Mouse (Mus musculus) cerebellum, adult (tissue): ENCODE results near the gene Coa5.

Source experiments
- ATAC-seq: cut with Nextera tagmentation; 2 replicates; pipeline ENCODE4 v1.9.2; 2017; ENCODE audit warnings: mild to moderate bottlenecking, moderate library complexity, mixed read lengths; ENCODE audit not compliant: insufficient number of reproducible peaks, low FRiP score, low TSS enrichment

The Coa5 gene

DNA sequence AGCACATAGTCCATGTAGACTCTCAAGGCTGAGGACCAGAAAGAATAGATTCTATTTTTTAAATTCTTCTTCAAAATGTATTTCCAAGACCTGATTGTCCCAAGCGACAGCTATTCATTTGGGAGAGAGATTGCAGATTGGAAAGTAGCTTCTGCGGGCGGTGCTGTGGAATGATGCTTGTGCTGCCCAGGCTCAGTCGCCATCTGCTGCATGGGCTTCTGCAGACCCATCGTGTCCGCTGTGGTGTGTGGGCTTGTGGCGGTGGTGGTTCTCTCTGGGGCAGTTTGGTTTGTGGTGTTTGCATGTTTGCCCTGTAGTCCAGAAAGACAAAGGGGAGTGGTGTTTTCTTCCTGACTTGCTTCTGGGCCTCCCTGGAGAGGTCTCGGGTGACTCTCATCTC is 53.7 kb downstream of the Coa5 start:
- ATAC-seq: no peak

- no peak for ATAC-seq
Measured at GRCm38 (mm10) chr1:37368768-37369385, 61.0 kb downstream of the Coa5 start.

DNA sequence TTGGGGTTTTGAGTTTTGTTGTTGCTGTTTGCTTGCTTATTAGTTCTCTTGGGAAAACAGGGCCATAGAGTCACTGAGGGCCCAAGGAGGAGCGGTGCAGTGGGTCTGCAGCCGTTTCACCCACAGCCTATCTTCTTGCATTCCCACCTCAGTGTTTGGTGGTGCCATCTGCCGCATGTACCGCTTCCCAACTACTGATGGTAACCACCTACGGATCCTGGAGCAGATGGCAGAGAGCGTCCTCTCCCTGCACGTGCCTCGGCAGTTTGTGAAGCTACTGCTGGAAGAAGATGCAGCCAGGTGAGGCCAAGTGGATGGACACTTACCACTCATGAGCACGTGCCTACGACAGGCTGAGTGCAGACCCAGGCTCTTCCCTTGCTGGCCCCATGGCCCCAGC is 61.8 kb downstream of the Coa5 start:
- ATAC-seq: peak; percentile 46; the same call in 1 of the 2 replicates
